Mouse (Mus musculus): Measurements from ENCODE around the gene Gm1043.
A peak's percentile ranks its signal among the peaks of the same experiment; 100 is the strongest.

The Gm1043 gene

DNA sequence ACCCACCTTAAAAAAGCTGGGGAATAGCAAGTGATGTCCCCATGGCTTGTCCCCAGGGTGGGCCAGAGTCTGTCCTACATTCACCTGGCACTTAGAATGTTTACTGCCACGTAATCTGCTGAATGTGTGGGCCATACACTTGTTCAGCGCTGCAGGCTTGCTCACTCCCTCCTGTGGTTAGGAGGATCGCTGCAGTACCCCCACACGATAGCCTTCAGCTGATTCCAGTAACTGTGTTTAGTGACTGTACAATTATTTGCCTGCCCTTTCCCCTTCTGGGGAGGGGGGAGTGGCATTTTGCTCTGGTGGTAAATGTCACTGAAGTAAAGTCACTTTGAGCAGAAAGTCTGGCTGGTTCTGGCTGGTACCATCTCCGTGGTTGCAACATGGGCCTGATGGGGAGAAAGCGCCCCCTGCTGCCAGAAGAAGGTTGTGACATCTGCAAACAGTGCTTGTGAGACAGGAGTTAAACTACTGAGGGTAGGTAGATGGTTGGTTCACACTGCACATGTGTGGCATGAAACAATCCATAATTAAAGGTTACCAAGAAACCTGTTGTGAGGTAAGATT lies 24.2 kb downstream of the Gm1043 start:
- peak; percentile 91 for DNase-seq (ENCODE audit: low read depth, low spot score)

DNA sequence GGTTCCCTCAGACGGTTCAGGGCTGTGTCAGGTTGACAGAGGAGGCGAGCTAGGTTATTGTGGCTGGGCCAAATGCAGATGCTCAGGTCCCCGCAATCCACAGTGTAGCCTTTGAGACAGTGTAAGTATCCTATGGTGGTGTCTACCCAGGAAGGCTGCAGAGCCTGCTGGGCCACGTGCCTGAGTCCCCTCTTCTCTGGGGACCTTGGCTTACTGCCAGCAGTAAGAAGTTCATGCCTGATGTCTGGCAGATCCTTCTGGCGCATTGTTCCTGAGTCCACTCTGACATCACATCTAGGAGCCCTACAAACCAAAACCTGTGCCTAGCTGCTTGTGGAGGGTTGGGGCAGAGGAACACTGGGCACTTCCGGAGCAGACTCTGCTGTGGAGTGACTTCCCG lies 27.2 kb downstream of the Gm1043 start:
- DNase-seq (ENCODE audit: low read depth, low spot score), result no peak

DNA sequence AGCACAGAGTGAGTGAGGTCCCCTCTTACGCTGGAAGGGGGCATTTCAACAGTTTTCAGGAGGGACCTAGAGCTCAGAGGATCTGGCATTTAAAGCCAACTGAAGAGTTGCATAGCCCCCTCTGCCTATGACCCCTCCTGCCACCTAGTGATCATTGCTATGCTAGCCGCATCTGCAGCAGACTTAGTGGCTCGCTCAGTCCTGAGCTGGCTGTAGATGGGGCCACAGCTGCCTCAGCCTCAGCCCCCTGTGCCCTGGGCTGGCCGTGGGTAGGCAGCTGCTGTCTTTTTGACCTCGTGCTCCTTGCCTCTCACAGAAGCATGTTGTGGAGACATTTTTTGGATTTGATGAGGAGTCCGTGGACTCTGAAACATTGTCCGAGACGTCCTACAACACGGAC lies 32.0 kb downstream of the Gm1043 start:
- DNase-seq (ENCODE audit: low read depth, low spot score), result no peak

DNA sequence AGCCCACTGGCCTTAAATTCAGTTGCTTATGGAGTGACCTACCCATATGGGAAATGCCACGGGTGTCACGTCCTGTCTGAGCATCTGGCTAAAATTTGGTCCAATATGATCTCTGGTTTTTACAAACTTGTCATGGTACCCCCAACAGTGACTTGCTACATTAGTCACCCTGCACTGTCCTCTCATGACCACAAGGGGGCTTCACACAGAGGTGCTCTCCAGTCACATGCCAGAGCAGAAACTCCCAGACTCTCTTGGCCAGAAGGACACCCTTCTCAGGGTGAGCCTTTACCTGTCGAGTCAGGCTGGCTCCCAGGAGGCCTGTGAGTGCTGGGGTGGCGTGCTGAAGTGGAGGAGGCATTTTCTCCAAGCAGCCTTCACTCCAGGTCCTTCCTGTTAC lies 33.1 kb downstream of the Gm1043 start:
- DNase-seq (ENCODE audit: low read depth, low spot score), result peak; percentile 60

DNA sequence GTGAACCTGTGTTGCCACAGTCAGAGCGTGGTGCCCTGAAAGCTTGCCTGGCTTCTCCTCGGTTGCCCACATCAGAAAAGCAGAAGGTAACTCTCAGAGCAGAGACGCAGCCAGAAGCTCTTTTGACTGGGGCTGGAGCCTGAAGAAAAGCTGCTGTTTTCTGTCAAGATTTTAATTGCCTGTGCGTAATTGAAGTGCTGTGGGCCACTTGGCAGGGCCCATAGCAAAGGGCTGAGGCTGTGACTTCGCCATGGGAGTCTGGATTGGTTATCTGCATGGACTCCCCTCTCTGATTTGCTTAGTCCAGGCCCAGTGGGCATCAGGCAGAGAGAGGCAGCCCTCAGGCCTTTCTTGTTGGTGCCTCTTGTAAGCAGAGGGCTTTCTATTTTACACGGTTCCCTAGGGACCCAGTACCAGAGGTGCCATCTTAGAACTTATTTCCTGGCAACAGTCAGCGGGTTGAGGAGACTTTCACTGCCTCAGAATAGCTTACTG lies 36.1 kb downstream of the Gm1043 start:
- DNase-seq (ENCODE audit: low read depth, low spot score), result no peak

DNA sequence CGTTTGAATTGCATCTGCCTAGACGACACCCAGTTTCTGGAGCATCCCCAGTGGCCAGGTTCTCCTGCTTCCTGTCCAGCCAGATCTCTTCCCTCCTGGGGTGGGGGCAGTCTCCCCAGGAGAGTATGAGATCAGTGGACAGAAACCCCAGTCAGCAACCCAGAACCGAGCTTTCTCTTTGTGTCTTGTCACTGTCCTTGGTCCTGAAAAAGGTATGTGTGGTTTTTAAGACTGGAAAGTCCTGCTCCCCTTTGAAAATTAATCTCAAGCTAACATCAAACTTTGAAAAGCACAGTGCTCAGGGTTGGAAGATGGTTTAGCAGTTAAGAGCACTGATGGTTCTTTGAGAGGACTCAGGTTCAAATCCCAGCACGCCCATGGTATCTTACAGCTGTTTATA lies 46.7 kb downstream of the Gm1043 start:
- peak; percentile 30 for DNase-seq (ENCODE audit: low read depth, low spot score)

DNA sequence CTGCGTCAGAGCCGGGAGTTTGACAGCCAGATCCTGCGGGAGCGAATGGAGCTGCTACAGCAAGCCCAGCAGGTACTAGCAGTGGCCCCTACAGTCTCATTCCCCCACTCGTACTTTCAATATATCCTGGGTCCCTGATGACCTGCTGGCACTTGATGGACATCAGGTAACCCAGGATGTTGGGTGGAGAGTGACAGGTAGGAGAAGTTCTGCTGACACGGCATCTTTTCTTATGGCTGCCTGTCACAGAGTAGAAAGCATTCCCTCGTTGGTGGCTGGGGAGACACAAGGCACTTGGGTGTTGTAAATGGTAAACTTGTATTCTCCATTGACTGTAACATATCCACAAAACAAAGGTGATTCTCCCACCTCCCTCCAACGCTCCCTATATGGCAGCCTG lies 56.6 kb downstream of the Gm1043 start:
- no peak for DNase-seq (ENCODE audit: low read depth, low spot score)

DNA sequence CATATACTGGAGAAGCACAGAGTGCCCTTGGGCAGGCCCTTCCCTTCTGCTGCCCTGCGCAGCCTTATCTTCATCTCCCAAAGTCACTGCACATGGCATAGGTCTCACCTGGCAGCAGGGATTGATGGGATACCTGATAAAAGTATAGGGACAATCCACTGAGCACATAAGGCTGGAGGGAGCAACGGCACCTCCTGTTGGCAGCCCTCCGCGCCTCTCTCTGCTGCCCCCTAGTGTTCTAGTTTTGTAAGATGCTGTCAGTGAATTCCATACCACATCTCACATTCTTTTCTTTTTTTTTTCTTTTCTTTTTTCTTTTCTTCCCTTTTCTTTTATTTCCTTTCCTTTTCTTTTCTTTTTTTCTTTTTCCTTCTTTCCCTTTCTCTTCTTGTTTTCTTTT lies 62.4 kb downstream of the Gm1043 start:
- DNase-seq (ENCODE audit: low read depth, low spot score), result peak; percentile 75

DNA sequence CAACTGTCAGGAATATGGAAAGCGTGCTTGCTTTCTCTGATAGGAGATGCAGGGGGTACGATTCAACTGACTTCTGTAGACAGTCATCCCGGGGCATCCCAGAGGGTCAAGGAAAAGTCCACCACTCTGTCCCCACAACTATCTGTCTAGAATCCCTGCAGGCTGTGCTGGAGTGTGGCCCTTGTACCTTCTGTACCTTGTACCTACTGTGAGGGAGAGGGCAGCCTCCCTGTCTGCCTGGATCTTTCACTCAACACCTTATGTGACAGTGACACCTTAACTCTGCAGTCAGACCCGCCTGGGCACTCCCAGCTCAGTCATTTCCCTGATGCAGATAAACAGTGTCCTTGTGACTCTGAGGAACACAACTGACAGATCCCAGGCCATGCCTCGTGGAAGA lies 65.5 kb downstream of the Gm1043 start:
- DNase-seq (ENCODE audit: low read depth, low spot score), result no peak

DNA sequence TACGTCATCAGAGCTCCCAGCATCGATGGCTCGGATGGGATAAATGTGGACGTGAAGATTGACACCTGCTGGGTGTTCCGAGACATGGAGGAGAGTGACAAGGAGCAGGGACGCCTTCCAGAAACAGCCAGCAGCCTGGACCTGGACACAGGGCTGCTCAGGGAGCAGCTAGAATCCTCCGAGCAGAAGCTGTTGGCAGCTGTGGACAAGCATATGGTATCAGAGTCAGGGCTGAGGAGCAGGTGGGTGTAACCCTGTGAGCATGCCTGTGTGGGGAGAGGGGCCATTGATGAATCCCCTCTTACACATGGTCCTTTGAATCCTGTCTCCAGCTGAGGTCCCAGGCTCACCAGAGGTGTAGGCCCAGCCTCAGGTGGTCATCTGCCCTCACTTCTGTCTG lies 69.3 kb downstream of the Gm1043 start:
- no peak for DNase-seq (ENCODE audit: low read depth, low spot score)

DNA sequence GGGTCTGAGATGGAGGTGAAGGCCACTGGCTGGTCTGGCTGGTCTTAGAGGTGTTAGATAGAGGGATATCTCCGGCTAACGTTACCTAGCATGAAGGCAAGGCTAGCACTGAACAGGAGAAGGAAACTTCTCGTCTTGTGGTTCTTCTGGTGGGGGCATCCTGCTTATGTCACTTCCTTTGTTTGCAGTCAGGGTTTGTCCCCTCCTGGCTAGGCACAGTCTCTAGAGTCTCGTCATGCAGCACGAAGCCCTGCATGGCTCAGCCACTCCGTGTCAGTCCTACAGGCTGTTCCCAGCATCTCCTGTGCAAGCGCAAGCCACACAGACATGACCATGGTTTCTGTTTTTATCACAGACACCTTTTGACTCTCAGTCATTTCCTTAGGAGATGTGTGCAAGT lies 73.2 kb downstream of the Gm1043 start:
- DNase-seq (ENCODE audit: low read depth, low spot score), result peak; percentile 14

DNA sequence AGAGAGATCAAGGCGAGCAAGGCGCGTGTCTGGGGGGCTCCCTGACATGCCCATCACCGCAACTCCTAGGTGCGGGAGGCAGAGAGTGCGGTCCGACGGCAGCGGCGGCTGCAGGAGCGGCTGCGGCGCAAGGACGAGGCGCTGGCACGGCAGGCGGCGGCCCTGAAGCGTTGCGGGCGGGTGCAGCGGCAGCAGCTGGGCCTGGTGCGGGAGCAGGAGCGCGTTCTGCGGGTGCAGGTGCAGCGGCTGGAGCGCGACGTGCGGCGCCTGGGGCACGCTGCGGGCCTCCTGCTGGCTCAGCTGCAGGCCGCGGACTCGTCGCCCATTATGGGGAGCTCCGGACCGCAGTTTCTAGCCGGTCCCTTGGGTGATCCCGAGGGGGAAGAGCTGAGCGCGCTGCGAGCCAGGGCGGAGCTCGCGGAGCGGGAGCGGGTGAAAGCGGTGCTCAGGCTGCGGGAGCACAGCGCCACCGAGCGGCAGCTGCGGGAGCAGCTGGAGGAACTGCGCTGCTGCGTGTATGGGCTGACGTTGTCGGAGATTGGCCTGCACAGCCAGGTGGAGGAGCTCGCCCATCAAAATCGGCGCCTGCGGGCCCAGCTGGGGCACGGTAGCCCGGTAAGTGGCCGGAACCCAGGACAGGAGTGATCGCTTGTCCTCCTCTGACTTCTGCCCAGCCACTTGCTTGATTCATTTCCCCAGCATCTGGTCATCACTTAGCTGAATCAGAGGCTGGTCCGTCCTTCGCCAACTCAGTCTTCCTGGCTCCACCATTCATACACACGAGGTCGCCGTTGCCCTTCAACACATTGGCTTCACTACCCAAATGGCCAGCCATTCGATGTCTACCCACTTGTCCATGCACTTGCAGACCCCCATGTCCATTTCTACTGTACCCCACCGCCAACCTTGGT lies 78.0 kb downstream of the Gm1043 start:
- DNase-seq (ENCODE audit: low read depth, low spot score), result peak; percentile 64

DNA sequence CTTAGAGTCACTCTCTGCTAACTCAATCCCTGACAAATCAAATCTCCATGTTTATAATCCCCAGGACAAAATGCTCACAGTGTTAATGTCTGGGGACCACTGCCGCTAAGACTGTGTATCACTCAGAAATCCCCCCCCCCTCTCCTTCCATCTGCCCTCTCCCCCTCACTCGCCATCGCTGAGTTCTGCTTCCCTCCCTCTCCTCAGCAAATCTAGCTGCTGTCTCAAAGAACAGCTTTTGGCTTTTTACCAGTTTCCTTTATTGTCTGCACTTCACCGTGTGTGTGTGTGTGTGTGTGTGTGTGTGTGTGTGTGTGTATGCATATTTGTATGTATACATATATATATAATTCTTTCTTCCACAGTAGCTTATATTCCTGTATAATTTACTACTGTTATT lies 91.3 kb downstream of the Gm1043 start:
- DNase-seq (ENCODE audit: low read depth, low spot score), result no peak

DNA sequence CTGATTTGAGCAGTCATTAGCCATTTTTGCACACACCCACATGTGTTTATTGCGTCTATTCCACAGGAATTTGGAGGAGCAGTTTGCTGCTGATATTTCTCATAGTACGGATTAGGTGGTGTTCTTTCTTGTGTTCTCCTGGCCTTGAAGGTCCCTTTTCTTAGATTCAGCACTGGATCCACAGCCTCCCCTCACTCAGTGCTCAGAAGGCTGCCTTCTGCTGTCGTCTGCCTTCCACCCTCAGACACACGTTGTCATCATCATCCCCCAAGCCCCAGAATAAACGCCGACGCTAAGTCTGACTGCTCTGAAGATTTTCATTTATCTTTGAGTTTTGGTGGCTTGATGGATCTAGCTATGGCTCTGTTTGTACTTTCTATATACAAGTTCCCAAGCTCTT lies 91.9 kb downstream of the Gm1043 start:
- no peak for DNase-seq (ENCODE audit: low read depth, low spot score)

DNA sequence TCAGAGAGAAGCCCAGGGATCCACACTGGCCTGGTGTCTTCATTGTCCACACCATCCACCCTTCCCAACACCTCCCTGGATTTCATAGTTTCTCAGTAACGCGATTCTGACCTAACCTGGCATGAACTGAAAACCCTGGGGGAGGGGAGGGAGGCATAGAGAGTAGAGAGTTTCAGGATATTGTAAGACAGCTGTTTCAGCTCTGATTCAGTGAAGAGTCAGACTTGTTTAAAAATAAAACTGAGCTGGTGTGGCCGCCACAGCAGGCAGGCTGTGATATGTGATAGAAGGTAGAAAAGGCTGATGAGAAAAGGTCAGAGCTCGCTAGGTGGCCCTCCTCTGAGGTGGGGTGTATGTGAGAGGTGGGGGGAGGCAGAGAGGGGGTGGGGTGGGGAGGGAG lies 93.6 kb downstream of the Gm1043 start:
- DNase-seq (ENCODE audit: low read depth, low spot score), result no peak

DNA sequence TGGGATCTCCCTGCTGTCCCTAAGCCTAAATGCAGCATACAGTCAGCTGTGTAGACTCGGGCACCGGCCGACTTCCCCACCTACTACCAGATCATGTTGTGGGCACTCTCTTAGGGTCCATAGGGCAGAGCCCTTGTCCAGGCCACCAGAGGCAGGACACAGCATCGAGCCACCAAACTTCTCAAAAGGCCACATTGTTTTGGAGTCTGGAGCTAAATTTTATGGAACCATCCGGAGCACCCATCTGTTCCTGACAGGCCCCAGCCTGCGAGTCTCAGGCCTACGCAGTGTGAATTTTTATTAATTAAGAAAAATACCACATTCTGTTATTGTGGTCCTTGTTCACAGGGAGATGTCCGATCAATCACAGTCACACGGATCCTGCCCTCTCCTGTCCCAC lies 94.7 kb downstream of the Gm1043 start:
- DNase-seq (ENCODE audit: low read depth, low spot score), result no peak

DNA sequence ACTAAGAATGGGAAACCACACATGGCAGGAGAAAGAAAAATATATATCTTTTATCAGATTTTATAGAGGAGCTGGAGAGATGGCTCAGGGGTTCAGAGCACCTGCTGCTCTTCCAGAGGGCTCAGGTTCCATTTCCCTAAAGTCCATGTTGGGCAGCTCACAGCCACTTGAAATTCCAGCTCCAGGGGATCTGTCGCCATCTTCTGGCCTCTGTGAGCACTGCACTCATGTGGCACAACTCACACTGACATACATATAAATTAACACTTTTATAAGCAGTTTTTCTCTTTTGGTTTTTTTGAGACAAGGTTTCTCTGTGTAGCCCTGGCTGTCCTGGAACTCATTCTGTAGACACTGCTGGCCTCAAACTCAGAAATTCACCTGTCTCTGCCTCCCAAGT lies 95.5 kb downstream of the Gm1043 start:
- no peak for DNase-seq (ENCODE audit: low read depth, low spot score)

DNA sequence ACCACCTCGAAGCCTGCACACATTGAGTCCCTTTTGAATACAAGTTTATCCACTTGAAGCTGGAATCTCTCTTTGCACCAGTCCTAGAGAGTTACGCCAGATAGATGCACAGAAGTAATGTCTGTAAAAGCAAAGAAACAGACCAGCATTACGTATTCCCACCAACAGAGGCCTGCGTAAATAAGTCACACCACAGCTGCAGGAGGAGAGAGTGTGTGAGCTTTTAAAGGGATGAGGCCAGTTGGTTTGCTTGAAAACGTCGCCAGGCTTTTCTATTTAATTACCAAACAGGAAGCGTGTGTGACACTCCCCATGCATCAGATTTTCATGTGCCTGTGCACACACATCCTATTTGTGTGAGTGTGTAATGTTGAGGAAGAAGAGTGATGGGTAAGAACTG lies 99.4 kb downstream of the Gm1043 start:
- DNase-seq (ENCODE audit: low read depth, low spot score), result no peak

DNA sequence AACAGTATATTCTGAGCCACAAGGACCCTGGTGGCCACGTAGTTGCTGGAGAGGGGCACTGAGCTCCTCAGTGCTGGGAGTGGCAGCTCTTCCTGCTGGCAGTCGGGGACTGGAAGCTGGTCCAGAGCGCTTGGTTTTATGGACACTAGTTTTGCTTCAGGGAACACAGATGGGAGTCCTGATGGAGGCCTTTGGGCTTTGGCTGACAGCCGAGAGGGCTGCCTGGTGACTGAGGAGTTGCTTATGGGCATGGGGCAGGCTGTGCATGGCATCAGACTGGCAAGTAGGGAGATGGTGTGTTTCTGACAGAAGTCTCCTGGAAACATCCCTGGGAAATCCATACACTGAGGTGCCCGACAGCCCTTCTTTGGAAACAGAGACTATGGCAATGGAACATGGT lies 105.2 kb downstream of the Gm1043 start:
- no peak for DNase-seq (ENCODE audit: low read depth, low spot score)

DNA sequence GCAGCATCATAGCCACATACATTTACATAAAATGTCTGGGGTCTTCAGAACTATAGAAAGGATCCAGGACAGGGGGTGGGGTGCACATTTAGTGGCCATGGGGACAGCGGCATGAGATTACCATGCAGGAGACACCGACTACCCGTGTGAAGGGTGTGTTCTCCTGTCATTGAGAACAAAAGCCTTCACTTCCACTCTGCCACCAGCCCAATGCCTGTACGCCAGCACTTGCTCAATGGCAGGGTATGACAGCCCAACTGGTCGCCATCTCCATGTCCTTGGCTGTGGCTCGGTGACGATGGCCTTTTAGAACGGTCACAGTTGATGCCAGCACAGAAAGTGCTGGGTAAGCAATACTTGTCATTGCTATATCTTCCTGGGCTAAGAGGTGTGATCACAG lies 111.0 kb downstream of the Gm1043 start:
- DNase-seq (ENCODE audit: low read depth, low spot score), result no peak

DNA sequence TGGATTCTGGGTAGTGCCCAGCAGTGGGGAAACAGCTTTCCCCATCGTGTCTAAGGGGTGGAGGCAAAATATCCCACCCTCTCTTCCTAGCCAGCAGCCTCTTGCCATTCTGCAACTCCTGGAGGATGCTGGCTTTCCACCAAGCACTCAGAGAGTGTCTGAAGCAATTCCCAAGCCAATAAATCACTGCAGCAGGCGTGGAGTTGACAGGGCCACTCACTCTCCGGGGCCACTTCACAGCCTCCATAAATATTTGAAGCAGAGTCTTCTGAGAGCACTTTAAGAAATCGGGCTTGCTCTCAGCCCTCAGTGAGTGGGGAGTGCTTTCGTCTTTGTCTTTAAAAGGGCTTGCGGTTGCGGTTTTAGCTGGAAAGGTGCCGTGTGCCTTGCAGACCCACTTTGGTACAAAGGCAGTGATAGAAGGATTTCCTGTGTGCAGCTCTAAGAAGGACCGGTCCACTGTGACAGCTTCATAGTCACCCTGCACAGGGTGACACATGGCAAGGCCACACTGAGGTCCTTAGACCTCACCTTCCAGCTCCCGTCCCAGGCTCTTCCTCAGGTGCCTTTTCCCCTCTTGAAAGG lies 111.6 kb downstream of the Gm1043 start:
- peak; percentile 52 for DNase-seq (ENCODE audit: low read depth, low spot score)

DNA sequence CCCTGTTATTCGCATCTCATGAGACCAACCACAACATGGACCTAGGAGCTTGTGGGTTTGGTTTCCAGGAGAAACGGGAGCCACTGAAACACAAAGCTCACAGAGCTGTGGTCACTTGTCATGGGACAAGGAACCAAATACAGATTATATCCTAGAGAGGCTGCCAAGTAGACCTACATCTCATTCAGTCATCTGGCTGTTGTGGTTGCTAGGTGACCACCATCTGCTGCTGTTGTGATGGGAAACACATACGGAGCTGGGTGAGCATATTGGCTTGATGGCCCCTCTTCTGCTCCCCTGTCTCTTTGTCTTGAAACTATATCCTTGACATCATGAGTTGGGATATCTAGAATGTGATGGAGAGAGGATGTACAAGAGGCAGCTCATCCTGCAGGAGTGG lies 112.3 kb downstream of the Gm1043 start:
- no peak for DNase-seq (ENCODE audit: low read depth, low spot score)
